Mouse (Mus musculus) testis, adult 2 months (tissue): ENCODE data around the gene Nmnat1.

ENCODE experiments used
- CTCF ChIP-seq: fragments of 200-500 bp; IDR thresholded peaks from 2 replicates; pipeline ENCODE4 v1.5.1; 2012; ENCODE audit warnings: low read depth, mild to moderate bottlenecking, inconsistent platforms, low read length, moderate library complexity; ENCODE audit not compliant: control insufficient read depth, insufficient read depth, insufficient replicate concordance
- POLR2A ChIP-seq: fragments of 200-500 bp; IDR thresholded peaks from 2 replicates; pipeline ENCODE4 v1.6.1; 2012; ENCODE audit warnings: low read depth, mild to moderate bottlenecking, inconsistent platforms, low read length, moderate library complexity; ENCODE audit not compliant: control insufficient read depth

DNA sequence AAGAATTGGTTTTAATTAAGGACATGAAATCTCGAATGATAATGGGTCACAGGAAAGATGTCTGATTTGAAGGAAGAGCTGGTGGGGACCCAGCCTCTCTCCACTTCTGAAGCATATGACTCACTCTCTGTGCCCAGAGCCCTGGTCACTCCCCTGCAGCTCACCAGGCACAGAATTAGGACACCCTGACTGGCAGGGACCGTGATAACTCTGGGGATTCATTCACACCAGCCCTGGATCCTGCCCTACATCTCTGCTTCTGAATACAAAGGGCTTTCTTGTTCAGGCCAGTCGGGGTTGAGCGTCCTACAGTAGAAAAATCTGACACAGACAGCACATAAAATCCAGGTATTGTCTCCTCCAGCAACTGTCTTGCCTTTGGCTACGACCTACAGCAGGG, 26.5 kb downstream of the Nmnat1 start:
- TF ChIP-seq CTCF (no peak), POLR2A (no peak)
